Mouse (Mus musculus): Measurements from ENCODE around the gene Slco2a1.

DNA sequence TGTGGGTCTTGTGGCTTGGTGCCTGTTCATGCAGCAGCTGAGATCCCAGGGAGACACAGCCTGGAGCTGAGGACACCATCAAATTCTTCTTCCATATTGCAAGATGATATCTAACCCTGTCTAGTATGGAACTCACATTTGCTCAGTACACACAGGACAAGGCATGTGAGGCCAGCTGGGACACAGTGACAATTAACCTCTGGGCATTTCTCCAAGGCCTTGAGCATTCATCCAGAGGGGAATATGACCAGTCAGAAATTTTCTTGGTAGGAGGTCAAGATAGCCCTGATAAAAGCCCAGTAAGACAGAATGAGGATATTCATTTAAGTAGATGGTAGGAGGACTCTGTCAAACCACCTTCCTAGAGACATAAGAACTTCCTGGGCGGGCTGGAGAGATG, 56.9 kb downstream of the Slco2a1 start:
- TF ChIP-seq CTCF (IDR thresholded peaks at IDR 0.05; ENCODE audit: borderline replicate concordance, insufficient read depth, low read depth, low read length) (no peak), POLR2A (IDR thresholded peaks at IDR 0.05; ENCODE audit: borderline replicate concordance, insufficient read depth, low read length) (no peak)

Measured in cerebellum, adult 2 months (tissue).